Mouse (Mus musculus): ENCODE measurements around the gene Ablim1. TPM values are rescaled to one million over a fixed set of nuclear protein-coding genes. Genes with fewer than 3 reads are reported as not detected.
A peak's percentile ranks its signal among the peaks of the same experiment; 100 is the strongest.

Gene Ablim1
- polyA plus RNA-seq, 1 experiment from 2014 or later = 46.9 TPM

GRCm38 (mm10) chr19:57105156-57105555 is 209.6 kb downstream of the Ablim1 start:
- 82% methylated on average over 6 of the region's 6 CpGs for WGBS
- H3K27ac ChIP-seq (replicated peaks in 1 of 2; ENCODE audit: control insufficient read depth in 1 of 2, insufficient read depth in 1 of 2, low read depth in 2 of 2, low read length in 2 of 2) = no peak overlapping the region
- H3K4me1 ChIP-seq (ENCODE audit: control insufficient read depth in 2 of 2, insufficient read depth in 2 of 2, low read length in 2 of 2) = peaks cover 9 to 21% of the 10 kb centered on the region in 2 experiments; a peak in 3 of 4 replicates
- H3K9me3 ChIP-seq (ENCODE audit: control insufficient read depth, low read length) = no peaks in the 10 kb centered on the region
- H3K9ac ChIP-seq (ENCODE audit: low read length) = no peak overlapping the region
- no peak overlapping the region for H3K4me3 ChIP-seq (ENCODE audit: control insufficient read depth in 1 of 2, insufficient read depth in 1 of 2, low read depth in 1 of 2, low read length in 2 of 2)
- no peaks in the 10 kb centered on the region for H3K27me3 ChIP-seq (ENCODE audit: control insufficient read depth, insufficient read depth, low read length)
- H3K36me3 ChIP-seq (ENCODE audit: control insufficient read depth, insufficient read depth, low read length) = 0 out of 2 replicates have a peak, but pooled peaks cover 12% of the 10 kb centered on the region
- no peak overlapping the region for H3K4me2 ChIP-seq (ENCODE audit: low read length)
- ATAC-seq (ENCODE audit: insufficient number of reproducible peaks, insufficient read depth, low FRiP score, low read depth) = no peak

- Histone ChIP-seq H3K4me3 (ENCODE audit: control insufficient read depth in 1 of 2, insufficient read depth in 1 of 2, low read depth in 1 of 2, low read length in 2 of 2) (no peak overlapping the region), H3K36me3 (ENCODE audit: control insufficient read depth, insufficient read depth, low read length) (0 out of 2 replicates have a peak, but pooled peaks cover 7% of the 10 kb centered on the region), H3K27me3 (ENCODE audit: control insufficient read depth, insufficient read depth, low read length) (no peaks in the 10 kb centered on the region), H3K4me1 (ENCODE audit: control insufficient read depth in 2 of 2, insufficient read depth in 2 of 2, low read length in 2 of 2) (peaks cover 12 to 23% of the 10 kb centered on the region in 2 experiments; a peak in 3 of 4 replicates), H3K27ac (replicated peaks in 1 of 2; ENCODE audit: control insufficient read depth in 1 of 2, insufficient read depth in 1 of 2, low read depth in 2 of 2, low read length in 2 of 2) (peak overlapping the region in 1 of 2 experiments; percentile 65; a peak in 2 of 4 replicates), H3K4me2 (ENCODE audit: low read length) (no peak overlapping the region), H3K9ac (ENCODE audit: low read length) (no peak overlapping the region), H3K9me3 (ENCODE audit: control insufficient read depth, low read length) (no peaks in the 10 kb centered on the region)
- no peak for ATAC-seq (ENCODE audit: insufficient number of reproducible peaks, insufficient read depth, low FRiP score, low read depth)
- WGBS = 62% methylated on average over 5 of the region's 5 CpGs
Observed at GRCm38 (mm10) chr19:57104171-57104748, 210.5 kb downstream of the Ablim1 start.

GRCm38 (mm10) chr19:57103360-57103958 is 211.3 kb downstream of the Ablim1 start:
- no peaks in the 10 kb centered on the region for H3K27me3 ChIP-seq (ENCODE audit: control insufficient read depth, insufficient read depth, low read length)
- H3K36me3 ChIP-seq (ENCODE audit: control insufficient read depth, insufficient read depth, low read length) = 0 out of 2 replicates have a peak, but pooled peaks cover 6% of the 10 kb centered on the region
- H3K27ac ChIP-seq (replicated peaks in 1 of 2; ENCODE audit: control insufficient read depth in 1 of 2, insufficient read depth in 1 of 2, low read depth in 2 of 2, low read length in 2 of 2) = peak overlapping the region; percentile 23 to 65; a peak in 3 of 4 replicates
- H3K9me3 ChIP-seq (ENCODE audit: control insufficient read depth, low read length) = no peaks in the 10 kb centered on the region
- H3K4me2 ChIP-seq (ENCODE audit: low read length) = no peak overlapping the region
- 51% methylated on average over 4 of the region's 4 CpGs for WGBS
- H3K9ac ChIP-seq (ENCODE audit: low read length) = no peak overlapping the region
- H3K4me1 ChIP-seq (ENCODE audit: control insufficient read depth in 2 of 2, insufficient read depth in 2 of 2, low read length in 2 of 2) = peaks cover 18 to 31% of the 10 kb centered on the region in 2 experiments
- no peak for ATAC-seq (ENCODE audit: insufficient number of reproducible peaks, insufficient read depth, low FRiP score, low read depth)
- no peak overlapping the region for H3K4me3 ChIP-seq (ENCODE audit: control insufficient read depth in 1 of 2, insufficient read depth in 1 of 2, low read depth in 1 of 2, low read length in 2 of 2)

GRCm38 (mm10) chr19:57101986-57102385 is 212.7 kb downstream of the Ablim1 start:
- no peak overlapping the region for H3K4me2 ChIP-seq (ENCODE audit: low read length)
- no peak overlapping the region for H3K4me3 ChIP-seq (ENCODE audit: control insufficient read depth in 1 of 2, insufficient read depth in 1 of 2, low read depth in 1 of 2, low read length in 2 of 2)
- H3K4me1 ChIP-seq (ENCODE audit: control insufficient read depth in 2 of 2, insufficient read depth in 2 of 2, low read length in 2 of 2) = peaks cover 27 to 40% of the 10 kb centered on the region in 2 experiments
- H3K9me3 ChIP-seq (ENCODE audit: control insufficient read depth, low read length) = no peaks in the 10 kb centered on the region
- H3K9ac ChIP-seq (ENCODE audit: low read length) = no peak overlapping the region
- no peak for ATAC-seq (ENCODE audit: insufficient number of reproducible peaks, insufficient read depth, low FRiP score, low read depth)
- H3K27me3 ChIP-seq (ENCODE audit: control insufficient read depth, insufficient read depth, low read length) = no peaks in the 10 kb centered on the region
- no peak overlapping the region for H3K27ac ChIP-seq (replicated peaks in 1 of 2; ENCODE audit: control insufficient read depth in 1 of 2, insufficient read depth in 1 of 2, low read depth in 2 of 2, low read length in 2 of 2)
- 0 out of 2 replicates have a peak, but pooled peaks cover 3% of the 10 kb centered on the region for H3K36me3 ChIP-seq (ENCODE audit: control insufficient read depth, insufficient read depth, low read length)
- 86% methylated on average over 7 of the region's 7 CpGs for WGBS

GRCm38 (mm10) chr19:57100753-57101446 is 213.8 kb downstream of the Ablim1 start:
- H3K27me3 ChIP-seq (ENCODE audit: control insufficient read depth, insufficient read depth, low read length) = no peaks in the 10 kb centered on the region
- H3K9me3 ChIP-seq (ENCODE audit: control insufficient read depth, low read length) = no peaks in the 10 kb centered on the region
- ATAC-seq (ENCODE audit: insufficient number of reproducible peaks, insufficient read depth, low FRiP score, low read depth) = no peak
- H3K4me1 ChIP-seq (ENCODE audit: control insufficient read depth in 2 of 2, insufficient read depth in 2 of 2, low read length in 2 of 2) = peaks cover 27 to 37% of the 10 kb centered on the region in 2 experiments
- H3K9ac ChIP-seq (ENCODE audit: low read length) = no peak overlapping the region
- no peak overlapping the region for H3K4me3 ChIP-seq (ENCODE audit: control insufficient read depth in 1 of 2, insufficient read depth in 1 of 2, low read depth in 1 of 2, low read length in 2 of 2)
- H3K4me2 ChIP-seq (ENCODE audit: low read length) = no peak overlapping the region
- H3K36me3 ChIP-seq (ENCODE audit: control insufficient read depth, insufficient read depth, low read length) = 0 out of 2 replicates have a peak, but pooled peaks cover 3% of the 10 kb centered on the region
- H3K27ac ChIP-seq (replicated peaks in 1 of 2; ENCODE audit: control insufficient read depth in 1 of 2, insufficient read depth in 1 of 2, low read depth in 2 of 2, low read length in 2 of 2) = 0 out of 4 replicates have a peak overlapping the region, but pooled peaks of 1 of the 2 experiments have one; percentile 14
- WGBS = 89% methylated on average over 11 of the region's 11 CpGs

- no peak overlapping the region for H3K4me2 ChIP-seq (ENCODE audit: low read length)
- no peak for ATAC-seq (ENCODE audit: insufficient number of reproducible peaks, insufficient read depth, low FRiP score, low read depth)
- no peak overlapping the region for H3K4me3 ChIP-seq (ENCODE audit: control insufficient read depth in 1 of 2, insufficient read depth in 1 of 2, low read depth in 1 of 2, low read length in 2 of 2)
- H3K27me3 ChIP-seq (ENCODE audit: control insufficient read depth, insufficient read depth, low read length) = no peaks in the 10 kb centered on the region
- H3K27ac ChIP-seq (replicated peaks in 1 of 2; ENCODE audit: control insufficient read depth in 1 of 2, insufficient read depth in 1 of 2, low read depth in 2 of 2, low read length in 2 of 2) = peak overlapping the region in 1 of 2 experiments; percentile 87; a peak in 2 of 4 replicates
- H3K9ac ChIP-seq (ENCODE audit: low read length) = no peak overlapping the region
- H3K4me1 ChIP-seq (ENCODE audit: control insufficient read depth in 2 of 2, insufficient read depth in 2 of 2, low read length in 2 of 2) = peaks cover 24 to 37% of the 10 kb centered on the region in 2 experiments
- H3K36me3 ChIP-seq (ENCODE audit: control insufficient read depth, insufficient read depth, low read length) = no peaks in the 10 kb centered on the region
- WGBS = 85% methylated on average over 9 of the region's 9 CpGs
- H3K9me3 ChIP-seq (ENCODE audit: control insufficient read depth, low read length) = no peaks in the 10 kb centered on the region
Observed at GRCm38 (mm10) chr19:57099986-57100385, 214.7 kb downstream of the Ablim1 start.

GRCm38 (mm10) chr19:57099094-57099357 is 215.7 kb downstream of the Ablim1 start:
- no peaks in the 10 kb centered on the region for H3K27me3 ChIP-seq (ENCODE audit: control insufficient read depth, insufficient read depth, low read length)

More at GRCm38 (mm10) chr19:57099094-57099357, 215.7 kb downstream of the Ablim1 start:
- Histone ChIP-seq H3K9me3 (ENCODE audit: control insufficient read depth, low read length) (no peaks in the 10 kb centered on the region), H3K4me2 (ENCODE audit: low read length) (no peak overlapping the region), H3K27ac (replicated peaks in 1 of 2; ENCODE audit: control insufficient read depth in 1 of 2, insufficient read depth in 1 of 2, low read depth in 2 of 2, low read length in 2 of 2) (peak overlapping the region; percentile 74 to 87), H3K4me1 (ENCODE audit: control insufficient read depth in 2 of 2, insufficient read depth in 2 of 2, low read length in 2 of 2) (peaks cover 21 to 31% of the 10 kb centered on the region in 2 experiments), H3K36me3 (ENCODE audit: control insufficient read depth, insufficient read depth, low read length) (no peaks in the 10 kb centered on the region), H3K9ac (ENCODE audit: low read length) (0 out of 2 replicates have a peak overlapping the region, but pooled peaks have one; percentile 19), H3K4me3 (ENCODE audit: control insufficient read depth in 1 of 2, insufficient read depth in 1 of 2, low read depth in 1 of 2, low read length in 2 of 2) (no peak overlapping the region)
- ATAC-seq (ENCODE audit: insufficient number of reproducible peaks, insufficient read depth, low FRiP score, low read depth) = no peak
- 62% methylated on average over 4 of the region's 4 CpGs for WGBS
